Mouse (Mus musculus) erythroblast, adult 5-6 weeks (primary cell): ENCODE measurements around the gene Sfxn3. TPM values are rescaled to one million over a fixed set of nuclear protein-coding genes. Genes with fewer than 3 reads are reported as not detected.
"Not testable (repeated sequence)": the region's sequence is repeated elsewhere in the genome, so short reads cannot be mapped to it uniquely, and the experiment has no call there.

ENCODE experiments used
- ATAC-seq: replicated peaks from 2 replicates; pipeline ENCODE4 v1.8.0; 2016; ENCODE audit warnings: moderate number of reproducible peaks, mild to moderate bottlenecking, moderate TSS enrichment, inconsistent platforms; ENCODE audit not compliant: poor library complexity, low FRiP score, severe bottlenecking
- total RNA-seq, 2 experiments: library from RNA; stranded (forward) in 1 of 2; stranded (reverse) in 1 of 2; fragments of 150-400 nt in 1 of 2; fragments of 200-764, 138-1000 nt in 1 of 2; gene quantifications; 2 replicates each; pipeline versions ENCODE4 v1.2.3 to v1.2.4; 2015 to 2017; ENCODE audit warnings: low replicate concordance in 2 of 2

Gene Sfxn3
- total RNA-seq, 2 experiments from 2014 or later = 3.4 to 16.7 TPM

DNA sequence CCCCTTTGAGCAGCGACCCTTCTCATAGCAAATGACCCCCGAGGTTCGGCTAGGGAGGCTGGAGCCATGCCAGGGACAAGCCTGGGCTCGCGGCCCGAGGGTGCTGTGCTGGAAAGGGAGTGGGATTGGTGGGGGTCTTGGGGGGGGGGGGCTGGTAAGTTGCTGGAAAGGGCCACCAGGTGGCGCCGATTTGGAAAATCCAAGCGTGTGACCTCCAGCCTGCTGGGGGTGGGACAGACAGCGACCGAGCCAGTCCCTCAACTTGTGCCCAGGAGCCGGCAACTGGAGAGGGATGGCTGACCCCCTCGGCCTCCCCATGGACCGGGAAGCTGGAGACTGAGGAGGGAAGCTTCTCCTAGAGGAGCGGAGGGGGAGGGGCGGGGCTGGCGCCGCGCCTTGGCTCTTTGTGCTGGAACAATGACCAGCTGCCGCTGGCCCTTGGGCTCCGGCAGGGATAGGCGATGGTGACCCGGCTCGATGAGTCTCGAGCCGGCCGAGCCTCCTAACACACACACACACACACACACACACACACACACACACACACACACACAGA, 30.0 kb upstream of the Sfxn3 start:
- ATAC-seq = no peak

DNA sequence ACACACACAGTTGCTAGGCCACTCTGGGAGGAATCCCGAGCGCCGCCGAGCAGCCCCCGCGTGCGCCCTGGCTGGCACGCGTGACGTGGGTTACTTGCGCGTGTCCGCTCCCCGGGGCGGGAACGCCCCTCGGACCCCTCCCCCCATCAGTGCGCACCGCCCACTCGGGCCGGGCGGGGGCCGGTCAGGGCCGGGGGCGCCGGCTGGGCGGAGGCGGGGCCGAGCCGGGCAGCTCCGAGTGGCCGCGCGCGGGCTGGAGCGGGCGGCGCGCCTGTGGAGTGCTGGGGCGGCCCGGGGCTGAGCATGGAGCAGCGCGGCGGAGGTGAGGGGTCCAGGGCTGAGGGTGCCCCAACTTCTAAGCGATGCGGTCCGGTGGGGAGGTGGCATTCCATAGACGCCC, 29.4 kb upstream of the Sfxn3 start:
- no peak for ATAC-seq

DNA sequence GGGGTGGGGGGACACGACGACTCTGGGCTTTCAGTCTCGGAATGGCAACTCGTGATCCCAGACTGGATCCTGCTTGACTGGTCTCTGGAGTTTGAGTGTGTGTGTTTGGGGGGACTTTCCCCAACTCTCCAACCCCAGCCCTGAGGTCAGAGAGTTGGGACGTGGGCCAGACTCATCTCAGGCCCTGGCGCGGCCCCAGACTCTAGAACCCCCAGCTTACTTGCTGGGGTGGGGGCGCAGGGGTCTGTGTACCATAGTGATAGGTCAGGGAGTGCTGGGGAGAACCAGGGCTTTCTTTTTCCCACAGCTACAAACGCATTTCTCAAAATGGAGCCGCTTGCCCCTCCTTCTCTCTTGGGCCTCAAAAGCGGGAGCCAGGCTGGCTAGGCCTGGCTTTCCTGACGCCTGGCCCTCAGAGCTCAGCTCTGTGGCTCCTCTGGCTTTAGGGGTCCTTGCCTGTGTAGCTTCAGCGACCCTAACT, 28.9 kb upstream of the Sfxn3 start:
- ATAC-seq = no peak

DNA sequence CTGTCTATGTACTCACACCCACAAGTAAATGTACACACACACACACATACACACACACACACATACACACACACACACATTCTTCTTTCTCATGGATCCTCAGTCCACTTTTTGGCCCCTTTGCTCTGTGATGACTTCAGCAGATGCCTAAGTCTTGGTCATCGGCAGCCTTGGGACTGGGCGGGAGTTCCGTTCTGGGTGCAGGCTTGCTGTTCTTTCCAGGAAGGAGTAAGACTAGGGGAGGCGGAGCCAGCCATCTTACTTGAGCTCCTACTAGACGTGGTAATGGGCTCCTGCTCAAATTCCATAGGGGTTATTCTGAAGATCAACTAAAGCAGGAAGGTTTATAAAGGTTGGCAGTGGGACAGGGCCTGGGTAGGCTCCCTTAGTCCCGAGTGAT, 27.0 kb upstream of the Sfxn3 start:
- ATAC-seq = no peak

- ATAC-seq = no peak
Observed at GRCm38 (mm10) chr19:45021362-45021761, 25.9 kb upstream of the Sfxn3 start.

- no peak for ATAC-seq
Observed at GRCm38 (mm10) chr19:45023993-45024392, 23.3 kb upstream of the Sfxn3 start.

- ATAC-seq = no peak
Observed at GRCm38 (mm10) chr19:45024775-45025174, 22.5 kb upstream of the Sfxn3 start.

DNA sequence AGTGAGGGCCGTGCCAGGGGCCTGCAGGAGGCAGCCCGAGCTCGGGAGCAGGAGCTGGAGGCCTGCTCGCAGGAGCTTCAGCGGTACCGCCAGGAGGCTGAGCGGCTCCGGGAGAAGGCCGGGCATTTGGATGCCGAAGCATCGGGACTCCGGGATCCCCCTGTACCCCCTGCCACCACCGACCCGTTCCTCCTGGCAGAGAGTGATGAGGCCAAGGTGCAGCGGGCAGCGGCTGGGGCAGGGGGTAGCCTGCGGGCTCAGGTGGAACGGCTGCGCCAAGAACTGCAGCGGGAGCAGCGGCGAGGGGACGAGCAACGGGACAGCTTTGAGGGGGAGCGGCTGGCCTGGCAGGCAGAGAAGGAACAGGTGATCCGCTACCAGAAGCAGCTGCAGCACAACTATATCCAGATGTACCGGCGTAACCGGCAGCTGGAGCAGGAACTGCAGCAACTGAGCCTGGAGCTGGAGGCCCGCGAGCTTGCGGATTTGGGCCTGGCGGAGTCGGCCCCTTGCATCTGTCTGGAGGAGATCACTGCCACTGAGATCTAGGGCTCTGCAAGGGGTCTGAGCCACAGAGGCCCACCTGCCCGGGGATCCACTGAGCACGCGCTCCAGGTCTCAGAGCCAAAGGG, 21.2 kb upstream of the Sfxn3 start:
- ATAC-seq = no peak

DNA sequence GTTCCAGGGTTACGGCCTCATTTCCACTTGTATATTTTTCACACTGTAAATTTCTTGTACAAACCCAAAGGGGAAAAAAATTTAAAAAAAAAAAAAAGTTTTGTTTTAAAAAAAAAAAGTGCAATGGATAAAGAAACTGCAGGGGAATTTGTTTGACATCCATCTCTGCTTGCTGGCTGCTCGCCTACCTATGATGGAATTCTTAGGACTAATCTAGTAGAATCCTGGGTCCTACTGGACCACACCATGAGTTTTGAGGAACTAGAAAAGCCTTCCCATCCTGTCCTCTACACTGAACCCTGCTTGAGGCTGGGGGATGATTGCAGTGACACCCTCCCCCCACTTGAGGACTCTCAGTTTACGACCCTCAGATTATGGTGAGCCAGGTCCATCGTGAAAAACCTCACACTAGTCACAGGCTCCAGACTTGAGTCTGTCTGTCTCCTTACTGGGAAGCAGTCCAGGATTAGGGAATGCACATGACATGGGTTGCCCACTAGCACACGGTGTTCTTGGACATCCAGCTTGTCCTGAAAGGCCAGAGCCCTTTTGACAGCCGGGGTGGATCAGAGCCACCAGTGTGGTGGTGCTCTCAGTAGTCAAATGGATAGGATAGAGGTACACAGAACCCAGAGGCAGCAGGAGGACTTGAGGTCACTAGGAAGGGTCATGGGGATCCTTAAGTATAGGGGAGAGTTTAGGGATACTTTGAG, 20.2 kb upstream of the Sfxn3 start:
- no peak for ATAC-seq

GRCm38 (mm10) chr19:45027848-45028247, 19.5 kb upstream of the Sfxn3 start:
- ATAC-seq = no peak

GRCm38 (mm10) chr19:45028746-45029145, 18.6 kb upstream of the Sfxn3 start:
- no peak for ATAC-seq

GRCm38 (mm10) chr19:45029571-45029970, 17.7 kb upstream of the Sfxn3 start:
- ATAC-seq = no peak

- 0 out of 2 replicates have a peak, but pooled peaks have one; percentile 47 for ATAC-seq
Observed at GRCm38 (mm10) chr19:45030111-45030510, 17.2 kb upstream of the Sfxn3 start.

- peak; percentile 74 for ATAC-seq
Observed at GRCm38 (mm10) chr19:45030746-45031693, 16.3 kb upstream of the Sfxn3 start.

DNA sequence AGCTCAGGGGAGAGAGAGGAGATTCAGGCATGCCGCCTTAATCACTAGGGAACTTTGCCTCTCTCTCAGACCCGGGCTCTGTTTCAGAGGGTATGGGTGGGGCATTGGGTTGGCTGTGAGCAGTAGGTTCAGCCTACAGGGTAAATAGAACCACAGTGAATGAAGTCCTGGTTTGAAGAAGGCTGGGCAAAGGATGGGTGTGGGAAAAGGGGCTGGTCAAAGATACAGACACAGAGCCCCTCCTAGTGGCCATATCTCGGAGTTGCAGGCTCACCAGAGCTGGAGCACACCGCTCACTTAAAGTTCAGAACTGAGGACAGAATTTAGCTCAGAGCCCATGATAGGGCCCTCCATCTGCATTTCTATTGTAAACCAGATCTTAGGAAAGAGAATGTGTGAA, 15.5 kb upstream of the Sfxn3 start:
- ATAC-seq = peak; percentile 75

DNA sequence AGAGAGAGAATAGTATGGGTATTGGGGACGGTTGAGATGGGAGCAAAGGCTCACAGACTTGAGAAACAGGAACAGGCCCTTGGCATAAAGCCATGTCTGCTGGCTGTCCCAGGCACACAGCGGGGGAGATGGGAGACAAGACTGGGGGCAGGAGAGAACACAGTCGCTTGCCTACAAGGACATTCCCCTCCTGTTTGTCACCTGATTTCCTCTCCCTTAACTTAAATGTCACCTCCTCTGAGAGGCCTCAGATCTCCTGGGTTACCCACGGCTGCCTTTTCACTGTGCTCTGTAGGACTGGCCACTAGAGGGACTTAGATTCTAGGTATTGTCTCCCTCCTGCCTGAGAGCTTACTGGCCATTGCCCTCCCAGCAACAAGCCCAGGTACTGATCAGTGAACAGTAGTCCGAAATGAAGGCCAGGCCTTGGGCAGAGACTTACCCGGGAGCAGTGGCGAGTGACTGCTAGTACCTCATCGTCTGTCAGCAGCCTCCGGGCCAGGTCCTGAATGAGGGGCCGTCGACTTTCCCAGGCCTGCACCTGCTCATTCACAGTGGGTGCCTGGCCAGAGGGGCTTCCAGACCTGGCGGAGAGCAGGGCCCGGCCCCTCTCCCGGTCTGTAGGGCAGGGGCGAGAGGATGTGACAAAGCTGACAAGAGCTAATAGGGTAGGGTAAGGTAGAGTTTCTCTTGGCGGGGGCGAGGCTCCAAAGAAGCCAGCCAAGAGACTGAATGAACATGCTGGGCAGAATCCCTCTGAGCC, 14.6 kb upstream of the Sfxn3 start:
- no peak for ATAC-seq

DNA sequence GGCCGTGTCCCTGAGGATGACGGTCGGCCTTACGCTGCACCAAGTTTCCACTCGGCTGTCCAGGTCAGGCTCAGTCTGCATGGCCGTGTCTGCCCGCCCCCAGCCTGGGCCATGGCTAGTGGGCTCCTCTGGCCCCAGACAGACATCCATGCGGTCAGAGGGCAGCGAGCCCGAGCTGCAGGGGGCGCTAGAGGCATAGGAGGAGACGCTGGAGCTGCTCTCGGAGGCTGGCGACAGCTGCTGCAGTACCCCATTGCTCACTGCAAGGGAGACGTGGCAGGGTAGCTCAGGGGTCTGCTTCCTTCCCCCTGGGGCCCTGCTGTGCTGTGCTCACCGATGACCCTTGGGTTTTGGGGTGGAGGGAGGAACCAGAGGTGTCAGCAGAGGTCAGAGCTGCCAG, 10.4 kb upstream of the Sfxn3 start:
- ATAC-seq = peak; percentile 53; the same call in 1 of the 2 replicates

GRCm38 (mm10) chr19:45038198-45038597, 9.1 kb upstream of the Sfxn3 start:
- ATAC-seq = not testable (repeated sequence)

DNA sequence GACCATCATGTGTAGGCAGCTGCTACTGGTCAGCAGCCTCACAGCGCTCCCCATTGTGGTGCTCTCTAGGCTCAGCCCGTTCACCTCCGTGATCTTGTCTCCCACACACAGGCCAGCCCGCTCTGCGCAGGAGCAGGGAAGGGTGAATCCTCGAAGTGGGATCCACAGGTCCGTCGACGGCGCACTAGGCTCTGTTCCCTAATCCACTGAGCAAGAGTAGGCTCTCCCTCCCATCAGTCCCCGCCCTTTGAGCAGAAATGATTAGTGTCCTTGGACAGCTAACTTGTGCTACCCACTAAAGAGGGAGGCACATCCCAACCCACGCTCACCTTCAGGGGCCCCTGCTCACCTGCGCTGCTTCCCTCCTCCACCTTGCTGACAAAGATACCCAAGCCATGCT, 7.1 kb upstream of the Sfxn3 start:
- ATAC-seq = no peak
